Mouse (Mus musculus): ENCODE results near the gene Slamf9. TPM values are rescaled to one million over a fixed set of nuclear protein-coding genes. Genes with fewer than 3 reads are reported as not detected.

Slamf9 gene
- total and polyA plus RNA-seq, 2 experiments from 2014 or later, result 0.20 to 0.38 TPM

GRCm38 (mm10) chr1:172456001-172456677, 19.0 kb upstream of the Slamf9 start:
- no peak for TF ChIP-seq CTCF (IDR thresholded peaks at IDR 0.05)
- no peaks in the 10 kb centered on the region for H3K36me3 ChIP-seq (ENCODE audit: insufficient read depth, low read length)
- H3K9ac ChIP-seq (replicated peaks; ENCODE audit: low read length, poor library complexity, severe bottlenecking), result no peak overlapping the region
- no peaks in the 10 kb centered on the region for H3K4me1 ChIP-seq (ENCODE audit: insufficient read depth, low read length)
- H3K4me3 ChIP-seq (ENCODE audit: low read depth, low read length), result no peak overlapping the region
- WGBS, result 69% methylated on average over 7 of the region's 7 CpGs
- no peaks in the 10 kb centered on the region for H3K9me3 ChIP-seq (ENCODE audit: low read length)
- H3K4me2 ChIP-seq (ENCODE audit: low read depth, low read length, poor library complexity, severe bottlenecking), result no peak overlapping the region
- ATAC-seq (ENCODE audit: low FRiP score) (no peak), DNase-seq (ENCODE audit: low spot score) (no peak)
- H3K27me3 ChIP-seq (ENCODE audit: insufficient read depth, low read length), result no peaks in the 10 kb centered on the region
- H3K27ac ChIP-seq (ENCODE audit: low read depth, low read length), result no peak overlapping the region

GRCm38 (mm10) chr1:172457196-172457595, 18.0 kb upstream of the Slamf9 start:
- no peak overlapping the region for H3K4me3 ChIP-seq (ENCODE audit: low read depth, low read length)
- H3K36me3 ChIP-seq (ENCODE audit: insufficient read depth, low read length), result no peaks in the 10 kb centered on the region
- H3K27me3 ChIP-seq (ENCODE audit: insufficient read depth, low read length), result no peaks in the 10 kb centered on the region
- H3K9ac ChIP-seq (replicated peaks; ENCODE audit: low read length, poor library complexity, severe bottlenecking), result no peak overlapping the region
- no peak for DNase-seq (ENCODE audit: low spot score)
- TF ChIP-seq CTCF (IDR thresholded peaks at IDR 0.05), result no peak
- ATAC-seq (ENCODE audit: low FRiP score), result no peak
- no peaks in the 10 kb centered on the region for H3K9me3 ChIP-seq (ENCODE audit: low read length)
- H3K27ac ChIP-seq (ENCODE audit: low read depth, low read length), result no peak overlapping the region
- 94% methylated on average over 3 of the region's 3 CpGs for WGBS
- no peaks in the 10 kb centered on the region for H3K4me1 ChIP-seq (ENCODE audit: insufficient read depth, low read length)
- no peak overlapping the region for H3K4me2 ChIP-seq (ENCODE audit: low read depth, low read length, poor library complexity, severe bottlenecking)

GRCm38 (mm10) chr1:172458041-172458440, 17.1 kb upstream of the Slamf9 start:
- Histone ChIP-seq H3K4me1 (ENCODE audit: insufficient read depth, low read length) (no peaks in the 10 kb centered on the region), H3K27me3 (ENCODE audit: insufficient read depth, low read length) (no peaks in the 10 kb centered on the region), H3K4me3 (ENCODE audit: low read depth, low read length) (no peak overlapping the region), H3K9me3 (ENCODE audit: low read length) (no peaks in the 10 kb centered on the region), H3K4me2 (ENCODE audit: low read depth, low read length, poor library complexity, severe bottlenecking) (no peak overlapping the region), H3K27ac (ENCODE audit: low read depth, low read length) (no peak overlapping the region), H3K36me3 (ENCODE audit: insufficient read depth, low read length) (no peaks in the 10 kb centered on the region), H3K9ac (replicated peaks; ENCODE audit: low read length, poor library complexity, severe bottlenecking) (no peak overlapping the region)
- ATAC-seq (ENCODE audit: low FRiP score) (no peak), DNase-seq (ENCODE audit: low spot score) (no peak)
- TF ChIP-seq CTCF (IDR thresholded peaks at IDR 0.05), result no peak
- WGBS, result 85% methylated on average over 3 of the region's 3 CpGs

DNA sequence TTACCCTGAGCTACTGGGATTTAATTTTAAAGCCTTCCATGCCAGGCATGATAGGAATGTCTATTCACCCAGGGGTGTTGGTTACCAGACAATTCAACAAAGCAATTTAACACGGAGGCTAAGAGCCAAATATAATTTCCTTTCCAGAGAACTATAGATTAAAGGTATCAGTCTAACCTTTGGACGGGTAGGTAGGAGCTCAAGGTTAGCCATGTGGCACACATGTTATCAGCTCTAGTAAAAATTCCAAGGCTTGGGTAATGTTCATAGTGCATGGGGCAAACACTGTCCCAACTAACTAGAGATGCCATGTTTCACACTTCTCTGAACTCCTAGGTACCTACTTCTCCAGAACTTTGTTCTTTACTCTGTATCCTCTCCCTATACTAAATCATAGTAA, 13.6 kb upstream of the Slamf9 start:
- H3K9ac ChIP-seq (replicated peaks; ENCODE audit: low read length, poor library complexity, severe bottlenecking), result no peak overlapping the region
- no peaks in the 10 kb centered on the region for H3K27me3 ChIP-seq (ENCODE audit: insufficient read depth, low read length)
- no peak overlapping the region for H3K27ac ChIP-seq (ENCODE audit: low read depth, low read length)
- no peak overlapping the region for H3K4me3 ChIP-seq (ENCODE audit: low read depth, low read length)
- no peak overlapping the region for H3K4me2 ChIP-seq (ENCODE audit: low read depth, low read length, poor library complexity, severe bottlenecking)
- no peak for ATAC-seq (ENCODE audit: low FRiP score)
- DNase-seq (ENCODE audit: low spot score), result no peak
- WGBS, result 66% methylated on average over 2 of the region's 2 CpGs
- no peaks in the 10 kb centered on the region for H3K9me3 ChIP-seq (ENCODE audit: low read length)
- TF ChIP-seq CTCF (IDR thresholded peaks at IDR 0.05), result no peak
- no peaks in the 10 kb centered on the region for H3K36me3 ChIP-seq (ENCODE audit: insufficient read depth, low read length)
- no peaks in the 10 kb centered on the region for H3K4me1 ChIP-seq (ENCODE audit: insufficient read depth, low read length)

DNA sequence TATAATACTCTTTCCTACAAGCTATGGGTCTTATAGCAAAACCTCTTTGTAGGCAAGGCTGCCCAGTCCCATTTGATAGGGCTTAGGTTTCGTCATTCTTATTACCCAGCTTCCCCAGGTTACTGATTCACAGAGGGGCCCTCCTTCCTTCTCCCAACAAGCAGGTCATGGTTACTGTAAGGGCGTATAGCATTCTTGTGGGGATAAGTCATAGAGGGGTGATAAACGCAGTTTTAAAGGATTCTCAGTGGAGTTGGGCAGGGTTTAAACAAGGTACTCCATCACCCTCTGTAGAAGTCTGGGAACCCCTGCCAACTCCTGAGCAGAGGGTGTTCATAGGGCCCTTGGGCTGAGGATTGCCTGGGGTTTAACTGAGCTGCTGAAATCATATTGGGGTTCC, 12.6 kb upstream of the Slamf9 start:
- no peak for TF ChIP-seq CTCF (IDR thresholded peaks at IDR 0.05)
- 89% methylated on average over 3 of the region's 3 CpGs for WGBS
- no peaks in the 10 kb centered on the region for H3K27me3 ChIP-seq (ENCODE audit: insufficient read depth, low read length)

DNA sequence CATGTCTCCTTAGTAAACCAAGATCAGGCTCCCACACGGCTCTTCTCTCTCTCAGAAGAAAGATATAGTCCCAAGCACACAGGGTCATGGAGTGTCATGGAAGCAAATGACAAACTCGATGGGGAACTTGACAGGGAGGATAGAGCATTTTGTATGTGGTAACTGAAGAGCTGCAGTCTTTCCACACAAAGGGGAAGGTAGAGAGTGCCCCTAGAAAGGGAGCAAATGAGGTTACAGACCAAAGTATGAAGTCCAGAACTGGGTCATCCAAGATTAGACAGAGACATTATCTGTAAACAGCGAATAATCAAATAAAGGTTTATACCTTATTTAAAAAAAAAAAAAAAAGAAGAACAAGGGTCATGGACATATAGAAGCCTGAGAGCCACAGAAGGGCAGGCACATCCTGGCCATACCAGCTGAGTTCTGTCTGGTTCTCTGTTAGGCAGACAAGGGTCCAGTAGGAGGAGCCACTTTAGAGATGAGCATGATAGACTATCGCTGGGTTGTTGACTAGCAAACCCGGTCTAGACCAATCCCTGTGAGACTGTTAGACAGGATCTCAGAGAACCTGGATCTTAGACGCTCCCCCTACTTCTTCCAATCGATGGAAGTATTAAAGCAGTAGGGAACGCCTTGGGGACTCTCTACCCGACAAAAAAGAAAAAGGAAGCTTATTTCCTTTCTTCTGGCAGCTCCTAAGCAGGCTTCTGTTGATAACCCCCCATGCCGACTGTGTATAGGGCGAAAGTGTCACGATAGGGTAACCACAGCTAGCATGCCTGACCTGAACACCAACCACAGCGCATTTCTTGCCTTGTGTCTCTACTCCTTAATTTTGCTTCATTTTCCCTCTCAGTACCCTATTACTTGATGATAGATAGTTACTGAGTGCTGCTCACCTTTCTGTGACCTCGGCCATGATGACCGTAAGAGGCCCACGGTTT, 11.5 kb upstream of the Slamf9 start:
- Histone ChIP-seq H3K9me3 (ENCODE audit: low read length) (no peaks in the 10 kb centered on the region), H3K36me3 (ENCODE audit: insufficient read depth, low read length) (no peaks in the 10 kb centered on the region), H3K27ac (ENCODE audit: low read depth, low read length) (no peak overlapping the region), H3K4me1 (ENCODE audit: insufficient read depth, low read length) (no peaks in the 10 kb centered on the region), H3K9ac (replicated peaks; ENCODE audit: low read length, poor library complexity, severe bottlenecking) (no peak overlapping the region), H3K27me3 (ENCODE audit: insufficient read depth, low read length) (no peaks in the 10 kb centered on the region), H3K4me3 (ENCODE audit: low read depth, low read length) (no peak overlapping the region), H3K4me2 (ENCODE audit: low read depth, low read length, poor library complexity, severe bottlenecking) (no peak overlapping the region)
- DNase-seq (ENCODE audit: low spot score) (no peak), ATAC-seq (ENCODE audit: low FRiP score) (no peak)
- 90% methylated on average over 16 of the region's 16 CpGs for WGBS
- TF ChIP-seq CTCF (IDR thresholded peaks at IDR 0.05), result no peak

More for the DNA sequence above, 12.6 kb upstream of the Slamf9 start:
- Histone ChIP-seq H3K36me3 (ENCODE audit: insufficient read depth, low read length) (no peaks in the 10 kb centered on the region), H3K27ac (ENCODE audit: low read depth, low read length) (no peak overlapping the region), H3K4me2 (ENCODE audit: low read depth, low read length, poor library complexity, severe bottlenecking) (no peak overlapping the region), H3K9me3 (ENCODE audit: low read length) (no peaks in the 10 kb centered on the region), H3K9ac (replicated peaks; ENCODE audit: low read length, poor library complexity, severe bottlenecking) (no peak overlapping the region), H3K4me3 (ENCODE audit: low read depth, low read length) (no peak overlapping the region), H3K4me1 (ENCODE audit: insufficient read depth, low read length) (no peaks in the 10 kb centered on the region)
- DNase-seq (ENCODE audit: low spot score) (no peak), ATAC-seq (ENCODE audit: low FRiP score) (no peak)
